Comparison of ENCODE assay signal across 13 mouse cellular contexts in genomic region chr14:20447209-20447608, GRCm38 (mm10). TPM values are rescaled to one million over a fixed set of nuclear protein-coding genes. Genes with fewer than 3 reads are reported as not detected.
DNase-seq lines count a peak whose midpoint lies in the region; ATAC-seq and TF ChIP-seq lines count a peak whose summit lies in the region.
"Had no signal": no experiment of that assay in that cellular context is flagged by ENCODE, and none has a peak within 500 bp of the region (broad histone marks: within the 10 kb centered on the region; RNA-seq: fewer than 3 reads in every experiment).

No protein-coding gene starts in this region.

- no peak for TF ChIP-seq POLR2A in lung, adult 2 months (IDR thresholded peaks at IDR 0.05; ENCODE audit: borderline replicate concordance, extremely low read depth, low read depth, low read length)

- H3K4me3 ChIP-seq in forebrain, embryonic 14.5 days (ENCODE audit: low read depth, low read length): no peak overlapping the region
- H3K4me3 ChIP-seq in forebrain, embryonic 12.5 days (replicated peaks): no peak overlapping the region
- H3K4me3 ChIP-seq in lung, embryonic 15.5 days: no peak overlapping the region
- no peak overlapping the region for H3K4me3 ChIP-seq in lung, adult 2 months (replicated peaks; ENCODE audit: extremely low read depth, low read depth, low read length)
- H3K4me3 ChIP-seq: liver, embryonic 12.5 days; midbrain, embryonic 10.5 days had no signal

- TF ChIP-seq CTCF in lung, adult 2 months (IDR thresholded peaks at IDR 0.05; ENCODE audit: insufficient read depth, low read length): no peak

- no peak overlapping the region for H3K9ac ChIP-seq in forebrain, embryonic 14.5 days (ENCODE audit: low read length)
- H3K9ac ChIP-seq in forebrain, embryonic 12.5 days: no peak overlapping the region
- H3K9ac ChIP-seq in lung, embryonic 15.5 days: no peak overlapping the region
- H3K9ac ChIP-seq: liver, embryonic 12.5 days had no signal

- H3K36me3 ChIP-seq in forebrain, embryonic 14.5 days (ENCODE audit: control insufficient read depth, insufficient read depth, low read length): no peaks in the 10 kb centered on the region
- no peaks in the 10 kb centered on the region for H3K36me3 ChIP-seq in forebrain, embryonic 12.5 days (replicated peaks)
- H3K36me3 ChIP-seq in lung, embryonic 15.5 days: no peaks in the 10 kb centered on the region
- H3K36me3 ChIP-seq: liver, embryonic 12.5 days; midbrain, embryonic 10.5 days had no signal

- H3K4me2 ChIP-seq in forebrain, embryonic 14.5 days (ENCODE audit: low read length): no peak overlapping the region
- no peak overlapping the region for H3K4me2 ChIP-seq in forebrain, embryonic 12.5 days
- H3K4me2 ChIP-seq in lung, embryonic 15.5 days: no peak overlapping the region
- H3K4me2 ChIP-seq: liver, embryonic 12.5 days had no signal

- no peak overlapping the region for H3K27ac ChIP-seq in forebrain, embryonic 14.5 days (ENCODE audit: low read depth, low read length)
- no peak overlapping the region for H3K27ac ChIP-seq in forebrain, embryonic 12.5 days
- H3K27ac ChIP-seq in lung, embryonic 15.5 days: no peak overlapping the region
- H3K27ac ChIP-seq: liver, embryonic 12.5 days; midbrain, embryonic 10.5 days had no signal

- H3K27me3 ChIP-seq in forebrain, embryonic 14.5 days (replicated peaks; ENCODE audit: control insufficient read depth, insufficient read depth, low read length): no peaks in the 10 kb centered on the region
- H3K27me3 ChIP-seq in forebrain, embryonic 12.5 days: no peaks in the 10 kb centered on the region
- no peaks in the 10 kb centered on the region for H3K27me3 ChIP-seq in lung, embryonic 15.5 days
- H3K27me3 ChIP-seq: Patski had no signal

- peak; percentile 5 for DNase-seq in forebrain, embryonic 14.5 days (ENCODE audit: low spot score)
- no peak for DNase-seq in lung, adult 2 months
- peak; percentile 43 for DNase-seq in brain, adult 2 months (ENCODE audit: low read depth, low spot score)
- DNase-seq in lung, postnatal 36 days: peak; percentile 18
- DNase-seq in spleen, postnatal 36 days (ENCODE audit: low spot score in 2 of 2): no peak
- DNase-seq in urinary bladder, postnatal 14 days (ENCODE audit: low spot score): no peak
- DNase-seq: thymus, postnatal 14 days had no signal

- H3K9me3 ChIP-seq in forebrain, embryonic 14.5 days (replicated peaks; ENCODE audit: control insufficient read depth, low read length): no peaks in the 10 kb centered on the region
- H3K9me3 ChIP-seq in forebrain, embryonic 12.5 days: no peaks in the 10 kb centered on the region
- H3K9me3 ChIP-seq in lung, embryonic 15.5 days: no peaks in the 10 kb centered on the region
- H3K9me3 ChIP-seq: liver, embryonic 12.5 days; midbrain, embryonic 10.5 days had no signal

- 41% methylated on average over 12 of the region's 12 CpGs for WGBS in forebrain, embryonic 14.5 days
- WGBS in forebrain, embryonic 12.5 days: 62% methylated on average over 12 of the region's 12 CpGs
- WGBS in lung, embryonic 15.5 days: 46% methylated on average over 12 of the region's 12 CpGs
- WGBS in lung, adult 2 months: 41% methylated on average over 12 of the region's 12 CpGs

- no peak for ATAC-seq in forebrain, embryonic 14.5 days
- no peak for ATAC-seq in forebrain, embryonic 12.5 days (ENCODE audit: low FRiP score)
- 0 out of 2 replicates have a peak, but pooled peaks have one; percentile 23 for ATAC-seq in lung, embryonic 15.5 days (ENCODE audit: borderline replicate concordance, extremely low read depth, low FRiP score, low TSS enrichment)
- ATAC-seq: liver, embryonic 12.5 days; Patski had no signal

- peaks cover 5% of the 10 kb centered on the region; the same call in 1 of the 2 replicates for H3K4me1 ChIP-seq in forebrain, embryonic 14.5 days (ENCODE audit: control insufficient read depth, insufficient read depth, low read length)
- peaks cover 11% of the 10 kb centered on the region; the same call in 1 of the 2 replicates for H3K4me1 ChIP-seq in forebrain, embryonic 12.5 days
- 0 out of 2 replicates have a peak, but pooled peaks cover 4% of the 10 kb centered on the region for H3K4me1 ChIP-seq in lung, embryonic 15.5 days
- no peaks in the 10 kb centered on the region for H3K4me1 ChIP-seq in lung, adult 2 months (ENCODE audit: control insufficient read depth, insufficient read depth, low read length)

RNA-seq across cellular contexts. Expression of gene Cfap70, which starts 4.8 kb away (rescaled TPM):
- 0.98 and 2.7 TPM in 2 replicates for polyA plus RNA-seq in forebrain, embryonic 14.5 days (2014; fragmentation: Nextera tagmentation; extraction: Ambion mirVana)
- polyA plus RNA-seq in forebrain, embryonic 12.5 days (2016; fragmentation: Nextera tagmentation; extraction: Ambion mirVana): 0.44 and 0.82 TPM in 2 replicates
- polyA plus RNA-seq in lung, embryonic 15.5 days (2015; fragmentation: Nextera tagmentation; extraction: Ambion mirVana): 1.5 and 1.7 TPM in 2 replicates
- 1.4 and 1.7 TPM in 2 replicates for polyA plus RNA-seq in lung, adult 2 months (2012; rRNA removed)
- polyA plus RNA-seq: small intestine, adult 2 months had no signal

RNA-seq across cellular contexts. Expression of gene Anxa7, which starts 32.7 kb away (rescaled TPM):
- 12.3 and 14.8 TPM in 2 replicates for polyA plus RNA-seq in forebrain, embryonic 14.5 days (2014; fragmentation: Nextera tagmentation; extraction: Ambion mirVana)
- polyA plus RNA-seq in forebrain, embryonic 12.5 days (2016; fragmentation: Nextera tagmentation; extraction: Ambion mirVana): 10.0 and 13.0 TPM in 2 replicates
- polyA plus RNA-seq in lung, embryonic 15.5 days (2015; fragmentation: Nextera tagmentation; extraction: Ambion mirVana): 38.8 and 44.7 TPM in 2 replicates
- polyA plus RNA-seq in lung, adult 2 months (2012; rRNA removed): 83.1 and 88.9 TPM in 2 replicates

RNA-seq across cellular contexts. Expression of gene Mss51, which starts 49.5 kb away (rescaled TPM):
- polyA plus RNA-seq in forebrain, embryonic 14.5 days (2014; fragmentation: Nextera tagmentation; extraction: Ambion mirVana): 0.20 and 0.30 TPM in 2 replicates
- polyA plus RNA-seq in forebrain, embryonic 12.5 days (2016; fragmentation: Nextera tagmentation; extraction: Ambion mirVana): 1.3 and 1.4 TPM in 2 replicates
- polyA plus RNA-seq in lung, embryonic 15.5 days (2015; fragmentation: Nextera tagmentation; extraction: Ambion mirVana): 0.50 and 0.82 TPM in 2 replicates
- polyA plus RNA-seq in lung, adult 2 months (2012; rRNA removed): 0.42 and 2.6 TPM in 2 replicates

RNA-seq across cellular contexts. Expression of gene Mrps16, which starts 53.8 kb away (rescaled TPM):
- 68.4 and 72.3 TPM in 2 replicates for polyA plus RNA-seq in forebrain, embryonic 14.5 days (2014; fragmentation: Nextera tagmentation; extraction: Ambion mirVana)
- polyA plus RNA-seq in forebrain, embryonic 12.5 days (2016; fragmentation: Nextera tagmentation; extraction: Ambion mirVana): 59.8 and 60.2 TPM in 2 replicates
- 90.3 and 93.7 TPM in 2 replicates for polyA plus RNA-seq in lung, embryonic 15.5 days (2015; fragmentation: Nextera tagmentation; extraction: Ambion mirVana)
- 29.9 and 32.3 TPM in 2 replicates for polyA plus RNA-seq in lung, adult 2 months (2012; rRNA removed)

RNA-seq across cellular contexts. Expression of gene Dnajc9, which starts 58.5 kb away (rescaled TPM):
- 140 and 165 TPM in 2 replicates for polyA plus RNA-seq in forebrain, embryonic 14.5 days (2014; fragmentation: Nextera tagmentation; extraction: Ambion mirVana)
- 288 and 299 TPM in 2 replicates for polyA plus RNA-seq in forebrain, embryonic 12.5 days (2016; fragmentation: Nextera tagmentation; extraction: Ambion mirVana)
- 190 and 191 TPM in 2 replicates for polyA plus RNA-seq in lung, embryonic 15.5 days (2015; fragmentation: Nextera tagmentation; extraction: Ambion mirVana)
- polyA plus RNA-seq in lung, adult 2 months (2012; rRNA removed): 17.5 and 24.6 TPM in 2 replicates

Comparison
In these comparisons a context has a peak if more than half of its experiments do, and no peak if none do; other contexts are left out.
1. DNase-seq: peak in forebrain, embryonic 14.5 days (single experiment), brain, adult 2 months (single experiment) and lung, postnatal 36 days (single experiment); none in lung, adult 2 months (single experiment), spleen, postnatal 36 days (0 of 2) and urinary bladder, postnatal 14 days (single experiment).